12 mouse cellular contexts compared by ENCODE assay signal in genomic region chr6:48573280-48573679, GRCm38 (mm10). TPM values are rescaled to one million over a fixed set of nuclear protein-coding genes. Genes with fewer than 3 reads are reported as not detected.
DNase-seq lines count a peak whose midpoint lies in the region; ATAC-seq and TF ChIP-seq lines count a peak whose summit lies in the region.
"Had no signal": no experiment of that assay in that cellular context is flagged by ENCODE, and none has a peak within 500 bp of the region (broad histone marks: within the 10 kb centered on the region; RNA-seq: fewer than 3 reads in every experiment).

No protein-coding gene starts in this region.

- 0 out of 2 replicates have a peak overlapping the region, but pooled peaks have one; percentile 40 for H3K27ac ChIP-seq in embryonic facial prominence, embryonic 10.5 days (replicated peaks)
- H3K27ac ChIP-seq in limb, embryonic 11.5 days (replicated peaks; ENCODE audit: low read depth, low read length) = no peak overlapping the region; the same call in 1 of the 2 replicates
- no peak overlapping the region for H3K27ac ChIP-seq in left cerebral cortex, adult 2 months

- H3K36me3 ChIP-seq in embryonic facial prominence, embryonic 10.5 days (replicated peaks) = peaks cover 20% of the 10 kb centered on the region
- H3K36me3 ChIP-seq in limb, embryonic 11.5 days (ENCODE audit: control insufficient read depth, insufficient read depth, low read length) = no peaks in the 10 kb centered on the region

- intact Hi-C loops in heart, postnatal 14 days (cut with DNase I) = no loop called here
- intact Hi-C loops in left cerebral cortex, adult 2 months (cut with DNase I) = no loop called here

- no peak overlapping the region for H3K9ac ChIP-seq in limb, embryonic 11.5 days (ENCODE audit: low read length)
- H3K9ac ChIP-seq: embryonic facial prominence, embryonic 12.5 days had no signal

- H3K4me2 ChIP-seq in limb, embryonic 11.5 days (ENCODE audit: low read depth, severe bottlenecking) = no peak overlapping the region
- H3K4me2 ChIP-seq: embryonic facial prominence, embryonic 12.5 days had no signal

- WGBS in embryonic facial prominence, embryonic 10.5 days = 41% methylated on average over 10 of the region's 10 CpGs
- 14% methylated on average over 10 of the region's 10 CpGs for WGBS in limb, embryonic 11.5 days

- no peak for TF ChIP-seq CTCF in left cerebral cortex, adult 2 months (IDR thresholded peaks at IDR 0.05)

- no peak overlapping the region for H3K4me3 ChIP-seq in embryonic facial prominence, embryonic 10.5 days
- H3K4me3 ChIP-seq in limb, embryonic 11.5 days (ENCODE audit: low read depth, low read length) = no peak overlapping the region
- no peak overlapping the region for H3K4me3 ChIP-seq in left cerebral cortex, adult 2 months
- H3K4me3 ChIP-seq: embryonic facial prominence, embryonic 12.5 days had no signal

- H3K4me1 ChIP-seq in embryonic facial prominence, embryonic 10.5 days = peaks cover 22% of the 10 kb centered on the region
- H3K4me1 ChIP-seq in limb, embryonic 11.5 days (ENCODE audit: control insufficient read depth, insufficient read depth, low read length) = peaks cover 5% of the 10 kb centered on the region

- no peaks in the 10 kb centered on the region for H3K27me3 ChIP-seq in embryonic facial prominence, embryonic 10.5 days (replicated peaks; ENCODE audit: low read depth, poor library complexity, severe bottlenecking)
- no peaks in the 10 kb centered on the region for H3K27me3 ChIP-seq in limb, embryonic 11.5 days (ENCODE audit: control insufficient read depth, insufficient read depth, low read length)
- H3K27me3 ChIP-seq: embryonic facial prominence, embryonic 12.5 days had no signal

- no peaks in the 10 kb centered on the region for H3K9me3 ChIP-seq in embryonic facial prominence, embryonic 10.5 days
- H3K9me3 ChIP-seq in limb, embryonic 11.5 days (ENCODE audit: control insufficient read depth, low read length) = no peaks in the 10 kb centered on the region
- H3K9me3 ChIP-seq: embryonic facial prominence, embryonic 12.5 days had no signal

- peak; percentile 48; the same call in 1 of the 2 replicates for ATAC-seq in limb, embryonic 11.5 days (ENCODE audit: insufficient number of reproducible peaks, low FRiP score, low TSS enrichment, low read depth)
- no peak for ATAC-seq in megakaryocyte progenitor cell, adult 5-6 weeks (replicated peaks; ENCODE audit: poor library complexity)

- DNase-seq in embryo, embryonic 10 days (ENCODE audit: low spot score) = peak; percentile 71
- DNase-seq in embryonic facial prominence, embryonic 10.5 days (ENCODE audit: low spot score) = peak; percentile 70
- peak; percentile 44 to 51 for DNase-seq in heart, postnatal 14 days
- DNase-seq in limb, embryonic 11.5 days (ENCODE audit: low spot score) = peak; percentile 67
- DNase-seq in left cerebral cortex, adult 2 months (ENCODE audit: extremely low spot score in 1 of 2, low spot score in 2 of 2) = no peak
- DNase-seq in spleen, adult 18-20 months = no peak
- no peak for DNase-seq in gastrocnemius, postnatal 4 days (ENCODE audit: low spot score in 2 of 2)

RNA-seq across cellular contexts. Expression of gene Rarres2, which starts 0.7 kb away (rescaled TPM):
- polyA plus RNA-seq in embryonic facial prominence, embryonic 10.5 days (2016; fragmentation: Nextera tagmentation; extraction: Ambion mirVana) = 2.5 and 3.0 TPM in 2 replicates
- 10 to 100 TPM; 87.7 to 93.2 TPM for total RNA-seq in heart, postnatal 14 days (2021)
- polyA plus RNA-seq in limb, embryonic 11.5 days (2014; fragmentation: Nextera tagmentation; extraction: Ambion mirVana) = 4.3 and 5.6 TPM in 2 replicates
- 10 to 100 TPM; 12.3 to 12.8 TPM for total RNA-seq in left cerebral cortex, adult 2 months (2021)
- not detected in 2 replicates for total RNA-seq in megakaryocyte progenitor cell, adult 5-6 weeks (2015)
- total RNA-seq in megakaryocyte progenitor cell, adult 5-6 weeks (2017) = not detected in 2 replicates
- 10 to 100 TPM; 57.3 to 67.1 TPM for total RNA-seq in gastrocnemius, postnatal 4 days (2021)

RNA-seq across cellular contexts. Expression of gene Gm45021, which starts 16.1 kb away (rescaled TPM):
- not detected in 2 replicates for polyA plus RNA-seq in embryonic facial prominence, embryonic 10.5 days (2016; fragmentation: Nextera tagmentation; extraction: Ambion mirVana)
- not detected for total RNA-seq in heart, postnatal 14 days (2021)
- not detected in 2 replicates for polyA plus RNA-seq in limb, embryonic 11.5 days (2014; fragmentation: Nextera tagmentation; extraction: Ambion mirVana)
- total RNA-seq in left cerebral cortex, adult 2 months (2021) = not detected
- total RNA-seq in megakaryocyte progenitor cell, adult 5-6 weeks (2015) = not detected in 2 replicates
- not detected in 2 replicates for total RNA-seq in megakaryocyte progenitor cell, adult 5-6 weeks (2017)
- total RNA-seq in gastrocnemius, postnatal 4 days (2021) = not detected
- total RNA-seq: ES-E14 had no signal
- polyA plus RNA-seq: embryonic facial prominence, embryonic 12.5 days; hindbrain, embryonic 11.5 days had no signal

RNA-seq across cellular contexts. Expression of gene Lrrc61, which starts 18.7 kb away (rescaled TPM):
- polyA plus RNA-seq in embryonic facial prominence, embryonic 10.5 days (2016; fragmentation: Nextera tagmentation; extraction: Ambion mirVana) = 17.7 and 18.9 TPM in 2 replicates
- 10 to 100 TPM; 12.9 to 14.5 TPM for total RNA-seq in heart, postnatal 14 days (2021)
- polyA plus RNA-seq in limb, embryonic 11.5 days (2014; fragmentation: Nextera tagmentation; extraction: Ambion mirVana) = 12.4 and 14.6 TPM in 2 replicates
- 10 to 100 TPM; 35.8 to 36.8 TPM for total RNA-seq in left cerebral cortex, adult 2 months (2021)
- 8.0 and 11.6 TPM in 2 replicates for total RNA-seq in megakaryocyte progenitor cell, adult 5-6 weeks (2015)
- 4.9 and 6.3 TPM in 2 replicates for total RNA-seq in megakaryocyte progenitor cell, adult 5-6 weeks (2017)
- 10 to 100 TPM; 15.8 to 20.1 TPM for total RNA-seq in gastrocnemius, postnatal 4 days (2021)

RNA-seq across cellular contexts. Expression of gene Repin1, which starts 20.4 kb away (rescaled TPM):
- 50.7 and 56.2 TPM in 2 replicates for polyA plus RNA-seq in embryonic facial prominence, embryonic 10.5 days (2016; fragmentation: Nextera tagmentation; extraction: Ambion mirVana)
- 10 to 100 TPM; 24.0 to 27.5 TPM for total RNA-seq in heart, postnatal 14 days (2021)
- polyA plus RNA-seq in limb, embryonic 11.5 days (2014; fragmentation: Nextera tagmentation; extraction: Ambion mirVana) = 42.8 and 46.1 TPM in 2 replicates
- total RNA-seq in left cerebral cortex, adult 2 months (2021) = 10 to 100 TPM; 56.5 to 58.0 TPM
- total RNA-seq in megakaryocyte progenitor cell, adult 5-6 weeks (2015) = 7.7 and 11.2 TPM in 2 replicates
- total RNA-seq in megakaryocyte progenitor cell, adult 5-6 weeks (2017) = 10.0 and 16.6 TPM in 2 replicates
- 10 to 100 TPM; 29.1 to 31.9 TPM for total RNA-seq in gastrocnemius, postnatal 4 days (2021)

RNA-seq across cellular contexts. Expression of gene Gm44965, which starts 20.5 kb away (rescaled TPM):
- 0.91 TPM in 1 of 2 replicates, not detected in the other for polyA plus RNA-seq in embryonic facial prominence, embryonic 10.5 days (2016; fragmentation: Nextera tagmentation; extraction: Ambion mirVana)
- not detected for total RNA-seq in heart, postnatal 14 days (2021)
- polyA plus RNA-seq in limb, embryonic 11.5 days (2014; fragmentation: Nextera tagmentation; extraction: Ambion mirVana) = not detected in 2 replicates
- total RNA-seq in left cerebral cortex, adult 2 months (2021) = not detected
- total RNA-seq in megakaryocyte progenitor cell, adult 5-6 weeks (2015) = not detected in 2 replicates
- not detected in 2 replicates for total RNA-seq in megakaryocyte progenitor cell, adult 5-6 weeks (2017)
- total RNA-seq in gastrocnemius, postnatal 4 days (2021) = 1 to 10 TPM in 1 of 2 experiments, not detected in 1; 3.5 TPM
- total RNA-seq: ES-E14 had no signal
- polyA plus RNA-seq: embryonic facial prominence, embryonic 12.5 days; hindbrain, embryonic 11.5 days; limb, embryonic 14.5 days had no signal

Comparison
In these comparisons a context has a peak if more than half of its experiments do, and no peak if none do; other contexts are left out.
1. DNase-seq: peak in embryo, embryonic 10 days (single experiment), embryonic facial prominence, embryonic 10.5 days (single experiment), heart, postnatal 14 days (2 of 2) and limb, embryonic 11.5 days (single experiment); none in left cerebral cortex, adult 2 months (0 of 2), spleen, adult 18-20 months (0 of 2) and gastrocnemius, postnatal 4 days (0 of 2).
2. RNA of gene Rarres2, which starts 0.7 kb away (total RNA-seq): 87.7 to 93.2 TPM in heart, postnatal 14 days, 57.3 to 67.1 TPM in gastrocnemius, postnatal 4 days and 12.3 to 12.8 TPM in left cerebral cortex, adult 2 months; not detected in megakaryocyte progenitor cell, adult 5-6 weeks; every median in the first group is over 10 times any median in the second.